Mouse (Mus musculus) hematopoietic stem cell, adult 5-6 weeks (primary cell): ENCODE data around the gene Tulp2. TPM values are rescaled to one million over a fixed set of nuclear protein-coding genes. Genes with fewer than 3 reads are reported as not detected.

ENCODE experiments used
- ATAC-seq, 2 experiments: fragments of 125-278 bp in 1 of 2; replicated peaks in 1 of 2; 2 replicates each; pipeline ENCODE4 v1.8.0; 2016 to 2017; ENCODE audit warnings: inconsistent platforms in 2 of 2, mild to moderate bottlenecking in 2 of 2, moderate number of reproducible peaks in 2 of 2, low read depth in 1 of 2, moderate TSS enrichment in 1 of 2; ENCODE audit not compliant: low FRiP score in 2 of 2, poor library complexity in 2 of 2, severe bottlenecking in 2 of 2, insufficient read depth in 1 of 2, low TSS enrichment in 1 of 2
- total RNA-seq: library from RNA; stranded (forward); fragments of 172-1452, 232-1000 nt; gene quantifications from 2 replicates; pipeline ENCODE4 v1.2.3, GENCODE M21; 2017

The Tulp2 gene
- not detected in 2 replicates for total RNA-seq

GRCm38 (mm10) chr7:45481374-45481927 lies at the start of gene Tulp2:
Gene Tulp2 (plus strand): TSS chr7:45481877.
- ATAC-seq, result peak; percentile 56 to 72; a peak in 2 of 4 replicates

GRCm38 (mm10) chr7:45433835-45434202 lies 47.9 kb upstream of the Tulp2 start:
- no peak for ATAC-seq

GRCm38 (mm10) chr7:45434203-45435015 lies 47.3 kb upstream of the Tulp2 start, which contains the start of gene Gys1:
Gene Gys1 (plus strand): TSS chr7:45434844.
- peak; percentile 92 for ATAC-seq

GRCm38 (mm10) chr7:45435038-45435437 lies 46.6 kb upstream of the Tulp2 start:
- no peak for ATAC-seq

GRCm38 (mm10) chr7:45436444-45436843 lies 45.2 kb upstream of the Tulp2 start:
- no peak for ATAC-seq

GRCm38 (mm10) chr7:45437046-45437445 lies 44.6 kb upstream of the Tulp2 start:
- ATAC-seq, result no peak

- ATAC-seq, result no peak
These were observed 44.0 kb upstream of the Tulp2 start, which contains the start of gene Ruvbl2 for GRCm38 (mm10) chr7:45437521-45438276. Gene Ruvbl2 (minus strand): TSS chr7:45438096.

GRCm38 (mm10) chr7:45443526-45444420 lies 37.9 kb upstream of the Tulp2 start:
- no peak for ATAC-seq

- ATAC-seq, result no peak
These were observed 35.1 kb upstream of the Tulp2 start for GRCm38 (mm10) chr7:45446589-45446988.

- ATAC-seq, result no peak
These were observed 34.2 kb upstream of the Tulp2 start for GRCm38 (mm10) chr7:45447325-45447990.

GRCm38 (mm10) chr7:45449974-45450373 lies 31.7 kb upstream of the Tulp2 start:
- no peak for ATAC-seq

- peak; percentile 85 to 91 for ATAC-seq
These were observed 30.2 kb upstream of the Tulp2 start for GRCm38 (mm10) chr7:45451344-45451982.

- ATAC-seq, result no peak
These were observed 26.7 kb upstream of the Tulp2 start for GRCm38 (mm10) chr7:45454971-45455370.

- no peak for ATAC-seq
These were observed 25.6 kb upstream of the Tulp2 start for GRCm38 (mm10) chr7:45455932-45456696.

GRCm38 (mm10) chr7:45456721-45457203 lies 24.9 kb upstream of the Tulp2 start:
- ATAC-seq, result no peak
